8 mouse cellular contexts compared by ENCODE assay signal in genomic region chr7:116237157-116237981, GRCm38 (mm10).
A peak's percentile ranks its signal among the peaks of the same experiment; 100 is the strongest.
DNase-seq lines count a peak whose midpoint lies in the region; ATAC-seq and TF ChIP-seq lines count a peak whose summit lies in the region.

No protein-coding gene starts in this region.

- peak; percentile 73 for ATAC-seq in lung, embryonic 14.5 days (ENCODE audit: insufficient read depth)

- no peaks in the 10 kb centered on the region for H3K36me3 ChIP-seq in lung, embryonic 14.5 days (ENCODE audit: insufficient read depth)

- H3K9ac ChIP-seq in lung, embryonic 14.5 days, result peak overlapping the region; percentile 55

- WGBS in lung, embryonic 14.5 days, result under 1% methylated on average over 69 of the region's 69 CpGs

- H3K4me2 ChIP-seq in lung, embryonic 14.5 days, result peak overlapping the region; percentile 98

- TF ChIP-seq CTCF in lung, embryonic 14.5 days (IDR thresholded peaks at IDR 0.05; ENCODE audit: low read depth), result no peak

- H3K4me1 ChIP-seq in lung, embryonic 14.5 days (ENCODE audit: insufficient read depth), result peaks cover 36% of the 10 kb centered on the region; the same call in 1 of the 2 replicates

- H3K4me3 ChIP-seq in lung, embryonic 14.5 days (ENCODE audit: low read depth, low read length), result peak overlapping the region; percentile 51

- peaks cover 15% of the 10 kb centered on the region for H3K27me3 ChIP-seq in lung, embryonic 14.5 days (ENCODE audit: insufficient read depth, low read length)

- DNase-seq in cerebellum, postnatal 25 days, result peak; percentile 35 to 41
- DNase-seq in cerebellum, adult 8-10 months, result no peak
- peak; percentile 57 for DNase-seq in brain, adult 2 months (ENCODE audit: low read depth, low spot score)
- peak; percentile 41 to 51 for DNase-seq in heart, adult 9 months (ENCODE audit: low spot score in 2 of 2)
- DNase-seq in kidney, adult 8-10 months, result peak; percentile 82 to 85
- DNase-seq in lung, embryonic 14.5 days, result peak; percentile 67
- DNase-seq in right cerebral cortex, postnatal 4 days, result peak; percentile 40
- no peak for DNase-seq in frontal cortex, postnatal 10 days (ENCODE audit: low spot score in 2 of 2)

- 0 out of 2 replicates have a peak overlapping the region, but pooled peaks have one; percentile 15 for H3K27ac ChIP-seq in lung, embryonic 14.5 days (ENCODE audit: low read depth)

- H3K9me3 ChIP-seq in lung, embryonic 14.5 days (ENCODE audit: low read depth, low read length), result no peaks in the 10 kb centered on the region

Comparison
In these comparisons a context has a peak if more than half of its experiments do, and no peak if none do; other contexts are left out.
1. DNase-seq: peak in cerebellum, postnatal 25 days (2 of 2), brain, adult 2 months (single experiment), heart, adult 9 months (2 of 2), kidney, adult 8-10 months (2 of 2), lung, embryonic 14.5 days (single experiment) and right cerebral cortex, postnatal 4 days (single experiment); none in cerebellum, adult 8-10 months (single experiment) and frontal cortex, postnatal 10 days (0 of 2).